Mouse (Mus musculus) spleen, embryonic (tissue): Measurements from ENCODE around the gene Ccdc36.

Experiments
- CTCF ChIA-PET: fragments of 350-600 bp; sonication (Branson Sonifier 250); formaldehyde crosslinking; loops from one replicate; lab custom pipeline; 2022; lab: Charles Lee

The Ccdc36 gene

GRCm38 (mm10) chr9:108428384-108428783 is at the start of gene Ccdc36:
TSS of gene Ccdc36 (minus strand) at chr9:108428484.
- CTCF ChIA-PET = no interaction called here

GRCm38 (mm10) chr9:108474528-108474927 is 46.2 kb upstream of the Ccdc36 start:
- CTCF ChIA-PET = no interaction called here

- CTCF ChIA-PET = no interaction called here
Measured at GRCm38 (mm10) chr9:108469845-108470244, 41.6 kb upstream of the Ccdc36 start.

GRCm38 (mm10) chr9:108469430-108469829 is 41.1 kb upstream of the Ccdc36 start:
- CTCF ChIA-PET = no interaction called here

GRCm38 (mm10) chr9:108466219-108466618 is 37.9 kb upstream of the Ccdc36 start:
- CTCF ChIA-PET = interaction anchor here (0.6 kb wide), 1 partner anchor 82 kb away, joined by 4 read pairs; no protein-coding TSS in a partner anchor

GRCm38 (mm10) chr9:108463713-108464112 is 35.4 kb upstream of the Ccdc36 start:
- CTCF ChIA-PET = no interaction called here

- CTCF ChIA-PET = no interaction called here
Measured at GRCm38 (mm10) chr9:108462192-108462591, 33.9 kb upstream of the Ccdc36 start.

GRCm38 (mm10) chr9:108461675-108462074 is 33.4 kb upstream of the Ccdc36 start:
- CTCF ChIA-PET = interaction anchor here (0.6 kb wide), 1 partner anchor 93 kb away, joined by 11 read pairs; no protein-coding TSS in a partner anchor

GRCm38 (mm10) chr9:108461181-108461631 is 32.9 kb upstream of the Ccdc36 start, which contains the start of gene Klhdc8b:
TSS of gene Klhdc8b (minus strand) at chr9:108461581.
- CTCF ChIA-PET = interaction anchor here (0.6 kb wide), 1 partner anchor 92 kb away, joined by 11 read pairs; no protein-coding TSS in a partner anchor

- CTCF ChIA-PET = interaction anchor here (0.6 kb wide), 1 partner anchor 92 kb away, joined by 11 read pairs; no protein-coding TSS in a partner anchor
Measured at GRCm38 (mm10) chr9:108460319-108461178, 32.3 kb upstream of the Ccdc36 start, which contains the start of gene Ccdc71. TSS of gene Ccdc71 (plus strand) at chr9:108460527.

- CTCF ChIA-PET = no interaction called here
Measured at GRCm38 (mm10) chr9:108459939-108460318, 31.6 kb upstream of the Ccdc36 start.

GRCm38 (mm10) chr9:108456953-108457352 is 28.7 kb upstream of the Ccdc36 start:
- CTCF ChIA-PET = no interaction called here

- CTCF ChIA-PET = no interaction called here
Measured at GRCm38 (mm10) chr9:108455747-108456571, 27.7 kb upstream of the Ccdc36 start.

GRCm38 (mm10) chr9:108454429-108454828 is 26.1 kb upstream of the Ccdc36 start:
- CTCF ChIA-PET = interaction anchor here (0.6 kb wide), 1 partner anchor 63 kb away, joined by 4 read pairs; no protein-coding TSS in a partner anchor

GRCm38 (mm10) chr9:108453458-108453857 is 25.2 kb upstream of the Ccdc36 start:
- CTCF ChIA-PET = no interaction called here

- CTCF ChIA-PET = no interaction called here
Measured at GRCm38 (mm10) chr9:108452911-108453310, 24.6 kb upstream of the Ccdc36 start.

GRCm38 (mm10) chr9:108452291-108452906 is 24.1 kb upstream of the Ccdc36 start:
- CTCF ChIA-PET = interaction anchor here (0.6 kb wide), 1 partner anchor 49 kb away, joined by 6 read pairs; no protein-coding TSS in a partner anchor

GRCm38 (mm10) chr9:108451519-108452160 is 23.4 kb upstream of the Ccdc36 start:
- CTCF ChIA-PET = no interaction called here

GRCm38 (mm10) chr9:108451170-108451493 is 22.8 kb upstream of the Ccdc36 start:
- CTCF ChIA-PET = no interaction called here

- CTCF ChIA-PET = no interaction called here
Measured at GRCm38 (mm10) chr9:108450292-108451169, 22.2 kb upstream of the Ccdc36 start.
